Mouse (Mus musculus) kidney, embryonic 16.5 days (tissue): ENCODE data around the gene Ces1b. TPM values are rescaled to one million over a fixed set of nuclear protein-coding genes. Genes with fewer than 3 reads are reported as not detected.

Experiments used
- ATAC-seq: fragments of 200-750 bp; cut with Nextera tagmentation; 2 replicates; pipeline ENCODE4 v1.8.0; 2017; ENCODE audit warnings: moderate TSS enrichment; ENCODE audit not compliant: low FRiP score, low TSS enrichment
- H3K27ac ChIP-seq: fragments of 300-500 bp; sonication (generic); 2 replicates; pipeline ENCODE4 v1.5.1; 2014; ENCODE audit warnings: low read length
- H3K27me3 ChIP-seq: fragments of 300-500 bp; sonication (generic); 2 replicates; pipeline ENCODE4 v1.6.1; 2014; ENCODE audit warnings: low read length, control low read depth, mixed read lengths; ENCODE audit not compliant: insufficient read depth
- H3K36me3 ChIP-seq: fragments of 300-500 bp; sonication (generic); 2 replicates; pipeline ENCODE4 v1.6.1; 2014; ENCODE audit warnings: low read length, control low read depth, mixed read lengths; ENCODE audit not compliant: insufficient read depth
- H3K4me1 ChIP-seq: fragments of 300-500 bp; sonication (generic); 2 replicates; pipeline ENCODE4 v1.6.1; 2014; ENCODE audit warnings: low read length, control low read depth, mixed read lengths; ENCODE audit not compliant: insufficient read depth
- H3K4me2 ChIP-seq: fragments of 300-500 bp; sonication (generic); replicated peaks from 2 replicates; pipeline ENCODE4 v1.6.1; 2014; ENCODE audit warnings: low read depth, low read length
- H3K4me3 ChIP-seq: fragments of 300-500 bp; sonication (generic); 2 replicates; pipeline ENCODE4 v1.5.1; 2014; ENCODE audit warnings: mild to moderate bottlenecking, low read length
- H3K9ac ChIP-seq: fragments of 300-500 bp; sonication (generic); replicated peaks from 2 replicates; pipeline ENCODE4 v1.6.1; 2014; ENCODE audit warnings: low read length
- H3K9me3 ChIP-seq: fragments of 300-500 bp; sonication (generic); 2 replicates; pipeline ENCODE4 v1.6.1; 2016; ENCODE audit warnings: low read length, control low read depth
- WGBS: fragments of 180-500 bp; shearing (Covaris S2); extraction: QIAGEN DNeasy Blood & Tissue Kit; methylation state at CpG from one replicate; pipeline ENCODE4 v1.1.7; 2014; 5-methylcytosine and 5-hydroxymethylcytosine counted together
- polyA plus RNA-seq: library from polyadenylated mRNA; unstranded; fragments of >200 nt; fragmentation: Nextera tagmentation; extraction: Ambion mirVana; gene quantifications from 2 replicates; pipeline ENCODE4 v1.2.1, GENCODE M21; 2015

Ces1b gene
- polyA plus RNA-seq, 1 experiment from 2014 or later: not detected

GRCm38 (mm10) chr8:93012226-93012625 is 67.6 kb downstream of the Ces1b start:
- Histone ChIP-seq H3K27me3 (no peaks in the 10 kb centered on the region), H3K4me1 (no peaks in the 10 kb centered on the region), H3K36me3 (no peaks in the 10 kb centered on the region), H3K9ac (no peak overlapping the region), H3K4me2 (no peak overlapping the region), H3K4me3 (no peak overlapping the region), H3K27ac (no peak overlapping the region), H3K9me3 (no peaks in the 10 kb centered on the region)
- WGBS: 81% methylated on average over 6 of the region's 6 CpGs
- no peak for ATAC-seq

DNA sequence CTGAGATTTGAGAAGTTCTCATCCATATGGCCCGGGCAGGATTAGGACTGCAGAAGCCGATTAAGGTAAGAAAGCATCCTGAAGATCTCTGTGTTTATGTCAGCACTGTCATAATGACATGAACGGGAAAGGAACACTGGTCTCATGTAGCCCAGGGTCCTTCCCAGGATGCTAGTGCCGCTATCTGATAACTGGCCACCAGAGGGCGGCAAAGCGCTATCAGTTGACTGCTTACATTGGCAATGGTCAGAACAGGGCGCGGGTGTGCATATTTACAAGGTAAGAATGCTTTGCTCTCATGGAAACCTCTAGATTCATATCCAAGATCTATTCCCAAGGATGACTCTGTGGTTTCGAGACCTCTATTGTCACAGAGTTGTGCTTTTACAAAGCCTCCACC is 68.4 kb downstream of the Ces1b start:
- no peaks in the 10 kb centered on the region for H3K27me3 ChIP-seq
- 13% methylated on average over 9 of the region's 9 CpGs for WGBS
- no peak overlapping the region for H3K4me2 ChIP-seq
- no peaks in the 10 kb centered on the region for H3K9me3 ChIP-seq
- no peak overlapping the region for H3K4me3 ChIP-seq
- H3K9ac ChIP-seq: no peak overlapping the region
- ATAC-seq: peak; percentile 71; the same call in 1 of the 2 replicates
- no peak overlapping the region for H3K27ac ChIP-seq
- no peaks in the 10 kb centered on the region for H3K4me1 ChIP-seq
- H3K36me3 ChIP-seq: no peaks in the 10 kb centered on the region

- Histone ChIP-seq H3K36me3 (no peaks in the 10 kb centered on the region), H3K4me2 (no peak overlapping the region), H3K9ac (no peak overlapping the region), H3K4me3 (no peak overlapping the region), H3K27me3 (no peaks in the 10 kb centered on the region), H3K4me1 (no peaks in the 10 kb centered on the region), H3K9me3 (no peaks in the 10 kb centered on the region), H3K27ac (no peak overlapping the region)
- 36% methylated on average over 5 of the region's 5 CpGs for WGBS
- no peak for ATAC-seq
Observed at GRCm38 (mm10) chr8:93010286-93010685, 69.5 kb downstream of the Ces1b start.

Other genes with a start within 250 kb of the Ces1b start
- 5.5 and 6.1 TPM in 2 replicates for gene Lpcat2, start 224.7 kb downstream of the Ces1b start, polyA plus RNA-seq
- 0.21 TPM in 1 of 2 replicates, not detected in the other for gene Capns2, start 178.6 kb downstream of the Ces1b start, polyA plus RNA-seq
- gene Slc6a2, start 119.9 kb downstream of the Ces1b start, polyA plus RNA-seq: 0.64 and 1.4 TPM in 2 replicates
- gene Ces1a, start 31.8 kb downstream of the Ces1b start, polyA plus RNA-seq: not detected in 2 replicates
- 0.09 TPM in 1 of 2 replicates, not detected in the other for gene Ces1c, start 51.3 kb upstream of the Ces1b start, polyA plus RNA-seq
- 0.22 and 2.4 TPM in 2 replicates for gene Ces1d, start 117.8 kb upstream of the Ces1b start, polyA plus RNA-seq
- 0.21 and 0.51 TPM in 2 replicates for gene Ces1e, start 149.6 kb upstream of the Ces1b start, polyA plus RNA-seq
- gene Ces1f, start 199.7 kb upstream of the Ces1b start, polyA plus RNA-seq: 0.31 TPM in 1 of 2 replicates, not detected in the other